Mouse (Mus musculus): ENCODE results near the gene Spint4. TPM values are rescaled to one million over a fixed set of nuclear protein-coding genes. Genes with fewer than 3 reads are reported as not detected.

Spint4 gene
- polyA plus RNA-seq, 1 experiment = not detected

DNA sequence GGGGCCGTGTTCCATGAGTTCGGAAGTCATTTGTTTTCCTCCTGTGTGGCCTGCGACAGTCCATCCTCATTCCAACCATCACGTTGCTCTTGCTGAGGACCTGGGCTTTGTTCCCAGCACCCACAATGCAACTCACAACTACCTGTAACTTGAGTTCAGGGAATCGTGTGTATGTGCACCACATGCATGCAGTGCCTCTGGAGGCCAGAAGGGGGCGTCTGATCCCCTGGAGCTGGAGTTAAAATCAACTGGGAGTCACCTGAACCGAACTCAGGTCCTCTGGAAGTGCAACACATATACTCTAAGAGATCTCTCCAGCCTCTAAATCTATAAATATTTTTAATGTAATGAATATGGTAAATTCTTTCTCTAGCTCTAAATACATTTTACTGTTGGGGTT lies 22.2 kb upstream of the Spint4 start:
- no peak for TF ChIP-seq POLR2A (IDR thresholded peaks at IDR 0.05; ENCODE audit: control insufficient read depth, extremely low read depth, insufficient read depth, low read length, poor library complexity)
- TF ChIP-seq CTCF (IDR thresholded peaks at IDR 0.05; ENCODE audit: borderline replicate concordance, control insufficient read depth, extremely low read depth, insufficient read depth, low read length, poor library complexity) = no peak
- H3K27ac ChIP-seq (ENCODE audit: control insufficient read depth, insufficient read depth, low read length) = no peak overlapping the region
- H3K36me3 ChIP-seq (ENCODE audit: control insufficient read depth, insufficient read depth, low read length) = no peaks in the 10 kb centered on the region
- no peak overlapping the region for H3K4me3 ChIP-seq (ENCODE audit: control insufficient read depth, insufficient read depth, low read length)
- DNase-seq = no peak
- peaks cover 8% of the 10 kb centered on the region for H3K4me1 ChIP-seq (replicated peaks; ENCODE audit: control insufficient read depth, insufficient read depth, low read length)
- no peaks in the 10 kb centered on the region for H3K27me3 ChIP-seq (ENCODE audit: control insufficient read depth, insufficient read depth, low read length)
- WGBS = 84% methylated on average over 7 of the region's 7 CpGs

- TF ChIP-seq CTCF (IDR thresholded peaks at IDR 0.05; ENCODE audit: borderline replicate concordance, control insufficient read depth, extremely low read depth, insufficient read depth, low read length, poor library complexity) (no peak), POLR2A (IDR thresholded peaks at IDR 0.05; ENCODE audit: control insufficient read depth, extremely low read depth, insufficient read depth, low read length, poor library complexity) (no peak)
- no peak overlapping the region for H3K4me3 ChIP-seq (ENCODE audit: control insufficient read depth, insufficient read depth, low read length)
- H3K27me3 ChIP-seq (ENCODE audit: control insufficient read depth, insufficient read depth, low read length) = no peaks in the 10 kb centered on the region
- DNase-seq = no peak
- H3K4me1 ChIP-seq (replicated peaks; ENCODE audit: control insufficient read depth, insufficient read depth, low read length) = peaks cover 9% of the 10 kb centered on the region
- 96% methylated on average over 16 of the region's 16 CpGs for WGBS
- no peak overlapping the region for H3K27ac ChIP-seq (ENCODE audit: control insufficient read depth, insufficient read depth, low read length)
- H3K36me3 ChIP-seq (ENCODE audit: control insufficient read depth, insufficient read depth, low read length) = no peaks in the 10 kb centered on the region
These were observed 21.2 kb upstream of the Spint4 start for GRCm38 (mm10) chr2:164676916-164677685.

- WGBS = 39% methylated on average over 19 of the region's 19 CpGs
These were observed 19.3 kb upstream of the Spint4 start for GRCm38 (mm10) chr2:164678848-164679625.

DNA sequence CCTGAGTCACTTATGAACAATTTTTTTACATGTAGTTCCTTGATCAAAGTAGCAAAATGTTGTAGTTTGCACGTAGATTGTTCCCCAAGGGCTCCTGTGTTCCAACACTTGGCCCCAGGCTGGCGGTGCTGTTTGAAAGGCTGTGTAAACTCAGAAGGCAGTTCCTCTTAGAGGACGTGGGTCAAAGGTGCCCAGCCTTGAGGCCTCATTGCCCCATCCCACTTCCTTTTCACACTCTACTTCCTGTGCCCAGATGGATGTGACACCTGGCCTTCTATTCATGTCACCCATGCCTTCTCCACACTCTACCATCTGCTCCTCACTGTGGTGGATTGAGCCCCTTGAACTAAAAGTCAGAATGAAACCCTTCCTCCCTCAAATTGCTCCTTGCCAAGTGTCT lies 18.4 kb upstream of the Spint4 start:
- TF ChIP-seq CTCF (IDR thresholded peaks at IDR 0.05; ENCODE audit: borderline replicate concordance, control insufficient read depth, extremely low read depth, insufficient read depth, low read length, poor library complexity) (no peak), POLR2A (IDR thresholded peaks at IDR 0.05; ENCODE audit: control insufficient read depth, extremely low read depth, insufficient read depth, low read length, poor library complexity) (no peak)
- 7% methylated on average over 3 of the region's 3 CpGs for WGBS
- Histone ChIP-seq H3K27ac (ENCODE audit: control insufficient read depth, insufficient read depth, low read length) (peak overlapping the region; percentile 39), H3K4me3 (ENCODE audit: control insufficient read depth, insufficient read depth, low read length) (no peak overlapping the region), H3K36me3 (ENCODE audit: control insufficient read depth, insufficient read depth, low read length) (no peaks in the 10 kb centered on the region), H3K4me1 (replicated peaks; ENCODE audit: control insufficient read depth, insufficient read depth, low read length) (peaks cover 9% of the 10 kb centered on the region), H3K27me3 (ENCODE audit: control insufficient read depth, insufficient read depth, low read length) (no peaks in the 10 kb centered on the region)
- DNase-seq = peak; percentile 41

More at GRCm38 (mm10) chr2:164678848-164679625, 19.3 kb upstream of the Spint4 start:
- no peaks in the 10 kb centered on the region for H3K36me3 ChIP-seq (ENCODE audit: control insufficient read depth, insufficient read depth, low read length)
- no peaks in the 10 kb centered on the region for H3K27me3 ChIP-seq (ENCODE audit: control insufficient read depth, insufficient read depth, low read length)
- TF ChIP-seq CTCF (IDR thresholded peaks at IDR 0.05; ENCODE audit: borderline replicate concordance, control insufficient read depth, extremely low read depth, insufficient read depth, low read length, poor library complexity) = peak; percentile 71; the same call in 1 of the 2 replicates
- TF ChIP-seq POLR2A (IDR thresholded peaks at IDR 0.05; ENCODE audit: control insufficient read depth, extremely low read depth, insufficient read depth, low read length, poor library complexity) = no peak
- peak overlapping the region; percentile 26 for H3K4me3 ChIP-seq (ENCODE audit: control insufficient read depth, insufficient read depth, low read length)
- DNase-seq = peak; percentile 81
- peak overlapping the region; percentile 67; the same call in 1 of the 2 replicates for H3K27ac ChIP-seq (ENCODE audit: control insufficient read depth, insufficient read depth, low read length)
- peaks cover 9% of the 10 kb centered on the region for H3K4me1 ChIP-seq (replicated peaks; ENCODE audit: control insufficient read depth, insufficient read depth, low read length)

GRCm38 (mm10) chr2:164684807-164685206 lies 13.5 kb upstream of the Spint4 start, which contains the start of gene Wfdc13:
Wfdc13 (plus strand) TSS chr2:164685107.
- DNase-seq = no peak
- TF ChIP-seq POLR2A (IDR thresholded peaks at IDR 0.05; ENCODE audit: control insufficient read depth, extremely low read depth, insufficient read depth, low read length, poor library complexity) = no peak
- TF ChIP-seq CTCF (IDR thresholded peaks at IDR 0.05; ENCODE audit: borderline replicate concordance, control insufficient read depth, extremely low read depth, insufficient read depth, low read length, poor library complexity) = no peak
- Histone ChIP-seq H3K36me3 (ENCODE audit: control insufficient read depth, insufficient read depth, low read length) (no peaks in the 10 kb centered on the region), H3K4me3 (ENCODE audit: control insufficient read depth, insufficient read depth, low read length) (no peak within 1 kb of the TSS), H3K4me1 (replicated peaks; ENCODE audit: control insufficient read depth, insufficient read depth, low read length) (peaks cover 8% of the 10 kb centered on the region), H3K27ac (ENCODE audit: control insufficient read depth, insufficient read depth, low read length) (no peak within 1 kb of the TSS), H3K27me3 (ENCODE audit: control insufficient read depth, insufficient read depth, low read length) (no peaks in the 10 kb centered on the region)
- 68% methylated on average over 3 of the region's 3 CpGs for WGBS

DNA sequence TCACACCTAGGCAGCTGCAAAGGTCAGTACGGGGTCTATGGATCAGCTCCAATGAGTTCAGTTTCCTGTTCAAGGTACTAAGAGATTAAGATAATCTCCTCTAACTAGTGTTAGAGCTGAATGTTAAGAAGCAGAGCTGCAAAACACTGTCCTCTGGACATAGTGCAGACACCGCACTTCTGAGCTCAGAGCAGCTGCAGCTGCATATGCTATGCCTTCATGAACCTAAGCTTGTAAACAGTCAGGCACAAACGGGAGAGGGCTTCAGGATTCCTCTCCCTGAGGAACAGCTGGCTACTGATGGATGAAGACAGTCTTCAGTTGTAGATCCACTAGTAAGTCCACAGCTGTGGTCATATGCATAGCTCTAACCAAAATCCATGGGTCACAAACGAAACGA lies 2.7 kb downstream of the Spint4 start:
- TF ChIP-seq POLR2A (IDR thresholded peaks at IDR 0.05; ENCODE audit: control insufficient read depth, extremely low read depth, insufficient read depth, low read length, poor library complexity) (no peak), CTCF (IDR thresholded peaks at IDR 0.05; ENCODE audit: borderline replicate concordance, control insufficient read depth, extremely low read depth, insufficient read depth, low read length, poor library complexity) (no peak)
- 84% methylated on average over 5 of the region's 5 CpGs for WGBS
- Histone ChIP-seq H3K36me3 (ENCODE audit: control insufficient read depth, insufficient read depth, low read length) (no peaks in the 10 kb centered on the region), H3K4me1 (replicated peaks; ENCODE audit: control insufficient read depth, insufficient read depth, low read length) (no peaks in the 10 kb centered on the region), H3K27ac (ENCODE audit: control insufficient read depth, insufficient read depth, low read length) (no peak overlapping the region), H3K4me3 (ENCODE audit: control insufficient read depth, insufficient read depth, low read length) (no peak overlapping the region), H3K27me3 (ENCODE audit: control insufficient read depth, insufficient read depth, low read length) (no peaks in the 10 kb centered on the region)
- DNase-seq = no peak

Measured in thymus, adult 2 months (tissue).